Mouse (Mus musculus) brown adipose tissue, adult 24 weeks (tissue): ENCODE data around the gene Rtraf. TPM values are rescaled to one million over a fixed set of nuclear protein-coding genes. Genes with fewer than 3 reads are reported as not detected.

Source experiments
- H3K27ac ChIP-seq: fragments of 200-500 bp; replicated peaks from 2 replicates; pipeline ENCODE4 v1.5.1; 2012; ENCODE audit warnings: low read depth, mild to moderate bottlenecking, low read length
- H3K4me1 ChIP-seq: fragments of 200-500 bp; 2 replicates; pipeline ENCODE4 v1.6.1; 2012; ENCODE audit warnings: low read length, mixed read lengths; ENCODE audit not compliant: control insufficient read depth, insufficient read depth, insufficient read length
- H3K4me3 ChIP-seq: fragments of 200-500 bp; 2 replicates; pipeline ENCODE4 v1.5.1; 2012; ENCODE audit warnings: low read depth, mild to moderate bottlenecking, low read length, moderate library complexity; ENCODE audit not compliant: insufficient read depth
- polyA plus RNA-seq: library from polyadenylated mRNA; stranded (reverse); fragments of >200 nt; gene quantifications from 2 replicates; pipeline ENCODE4 v1.2.4, GENCODE M21; 2012; ENCODE audit not compliant: missing spikeins, insufficient read depth, insufficient read length

The Rtraf gene
- polyA plus RNA-seq, 1 experiment, result 125 TPM

DNA sequence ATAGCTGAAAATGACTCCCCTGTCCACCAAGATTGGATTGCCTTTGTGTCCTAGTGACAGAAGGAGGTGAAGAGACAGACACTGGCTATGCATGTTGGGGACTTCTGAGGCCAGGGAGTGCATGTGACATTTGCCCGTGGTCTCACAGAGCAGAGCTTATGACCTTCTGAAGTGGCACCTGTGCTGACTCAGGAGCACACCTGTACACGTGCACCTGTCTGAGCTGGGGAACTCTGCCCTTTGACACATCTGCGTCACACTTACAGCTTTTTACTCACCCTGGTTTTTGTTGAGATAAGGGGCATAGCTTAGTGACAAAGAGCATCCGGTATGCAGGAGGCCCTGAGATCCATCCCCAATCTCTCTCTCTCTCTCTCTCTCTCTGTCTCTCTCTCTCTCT lies 48.1 kb downstream of the Rtraf start:
- peaks cover 5% of the 10 kb centered on the region; the same call in 1 of the 2 replicates for H3K4me1 ChIP-seq
- H3K4me3 ChIP-seq, result no peak overlapping the region
- no peak overlapping the region for H3K27ac ChIP-seq

DNA sequence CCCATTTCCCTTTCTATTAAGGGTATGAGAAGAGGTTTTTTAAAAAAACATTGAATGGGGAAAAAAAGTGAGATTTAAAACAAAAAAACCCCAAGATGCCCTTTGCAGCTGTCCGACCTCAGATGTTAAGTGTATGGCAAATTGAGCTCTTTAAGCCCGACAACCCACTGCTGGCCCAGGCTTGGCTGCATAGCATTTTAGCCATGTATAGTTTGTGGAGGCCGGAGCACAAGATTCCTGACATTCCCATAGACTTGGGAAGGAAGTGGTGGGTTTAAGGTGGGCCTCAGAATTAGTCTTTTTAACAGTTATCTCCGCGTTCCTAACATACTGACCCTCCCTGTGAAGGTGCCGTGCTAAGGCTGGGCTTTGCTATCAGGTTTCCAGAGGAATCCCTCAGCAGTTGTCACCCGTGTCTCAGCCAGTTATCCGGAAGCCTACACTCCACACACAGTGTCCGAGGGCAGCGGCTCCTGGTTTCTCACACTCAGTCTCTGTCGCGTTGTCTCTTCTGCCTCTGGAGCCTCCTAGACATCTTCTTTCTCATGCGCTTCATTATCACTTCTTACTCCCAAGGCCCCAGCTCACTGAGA lies 49.5 kb downstream of the Rtraf start:
- Histone ChIP-seq H3K4me1 (peaks cover 8% of the 10 kb centered on the region; the same call in 1 of the 2 replicates), H3K27ac (no peak overlapping the region), H3K4me3 (no peak overlapping the region)

DNA sequence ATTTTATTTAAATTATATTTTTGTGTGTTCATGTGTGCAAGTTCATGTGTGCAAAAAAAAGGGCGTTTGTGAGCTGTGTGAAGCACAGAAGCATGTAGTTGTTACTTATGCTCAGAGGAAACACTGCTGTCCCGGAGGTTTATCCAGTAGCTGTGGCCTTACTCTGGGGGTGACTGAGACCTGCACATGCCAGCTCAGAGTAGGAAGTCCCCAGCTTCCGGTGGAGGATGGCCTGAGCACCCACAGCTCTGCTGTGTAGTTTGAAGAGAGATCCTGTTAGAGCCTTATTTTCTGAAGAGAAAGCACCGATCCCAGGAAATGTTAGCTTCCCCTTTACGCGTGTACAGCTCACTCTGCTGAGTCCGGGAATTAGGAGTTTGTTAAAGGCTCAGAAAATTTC lies 52.5 kb downstream of the Rtraf start:
- no peak overlapping the region for H3K4me3 ChIP-seq
- H3K4me1 ChIP-seq, result peaks cover 8% of the 10 kb centered on the region; the same call in 1 of the 2 replicates
- peak overlapping the region; percentile 5; the same call in 1 of the 2 replicates for H3K27ac ChIP-seq

- Histone ChIP-seq H3K27ac (no peak overlapping the region), H3K4me1 (peaks cover 8% of the 10 kb centered on the region; the same call in 1 of the 2 replicates), H3K4me3 (no peak overlapping the region)
Measured at GRCm38 (mm10) chr14:19769441-19770200, 54.0 kb downstream of the Rtraf start.

- H3K4me3 ChIP-seq, result no peak overlapping the region
- H3K27ac ChIP-seq, result no peak overlapping the region
- H3K4me1 ChIP-seq, result peaks cover 8% of the 10 kb centered on the region; the same call in 1 of the 2 replicates
Measured at GRCm38 (mm10) chr14:19768648-19769047, 55.0 kb downstream of the Rtraf start.

GRCm38 (mm10) chr14:19766380-19766649 lies 57.3 kb downstream of the Rtraf start:
- Histone ChIP-seq H3K4me3 (no peak overlapping the region), H3K4me1 (peaks cover 9% of the 10 kb centered on the region; the same call in 1 of the 2 replicates), H3K27ac (no peak overlapping the region)

GRCm38 (mm10) chr14:19765539-19766379 lies 57.9 kb downstream of the Rtraf start:
- Histone ChIP-seq H3K27ac (no peak overlapping the region), H3K4me3 (no peak overlapping the region), H3K4me1 (peaks cover 6% of the 10 kb centered on the region; the same call in 1 of the 2 replicates)

DNA sequence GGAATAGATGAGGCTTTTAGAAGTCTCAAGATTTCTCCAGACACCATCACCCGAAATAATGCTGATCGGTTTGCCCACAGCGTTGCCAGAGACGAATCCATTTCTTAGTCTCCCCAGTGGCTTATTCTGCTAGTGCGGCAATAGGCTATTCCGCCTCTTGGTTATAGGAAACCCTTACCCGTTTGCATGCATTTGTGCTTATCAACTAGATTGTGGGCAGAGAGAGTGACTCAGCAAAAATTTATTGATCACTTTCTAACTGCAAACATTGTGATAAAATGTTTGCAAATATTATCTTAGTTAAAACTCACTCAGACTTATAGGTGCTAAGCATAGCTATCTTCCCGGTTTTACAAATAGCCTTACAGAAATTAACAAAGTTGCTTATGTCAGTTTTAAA lies 59.3 kb downstream of the Rtraf start:
- H3K4me1 ChIP-seq, result peaks cover 3% of the 10 kb centered on the region; the same call in 1 of the 2 replicates
- no peak overlapping the region for H3K4me3 ChIP-seq

GRCm38 (mm10) chr14:19763527-19763926 lies 60.1 kb downstream of the Rtraf start:
- no peak overlapping the region for H3K4me3 ChIP-seq
- H3K27ac ChIP-seq, result no peak overlapping the region
- H3K4me1 ChIP-seq, result peaks cover 3% of the 10 kb centered on the region; the same call in 1 of the 2 replicates

More for the DNA sequence above, 59.3 kb downstream of the Rtraf start:
- H3K27ac ChIP-seq, result no peak overlapping the region

- Histone ChIP-seq H3K4me3 (no peak overlapping the region), H3K4me1 (peaks cover 3% of the 10 kb centered on the region; the same call in 1 of the 2 replicates), H3K27ac (no peak overlapping the region)
Measured at GRCm38 (mm10) chr14:19762014-19762413, 61.6 kb downstream of the Rtraf start.

Other genes starting within 250 kb of the Rtraf start
- gene Gm2237, start 238.7 kb downstream of the Rtraf start, polyA plus RNA-seq, result not detected in 2 replicates
- gene Gm5458, start 221.2 kb downstream of the Rtraf start, polyA plus RNA-seq, result not detected in 2 replicates
- gene Nid2, start 72.6 kb downstream of the Rtraf start, polyA plus RNA-seq, result 6.0 and 7.3 TPM in 2 replicates
- gene Gng2, start 153.8 kb upstream of the Rtraf start, polyA plus RNA-seq, result 4.7 and 14.1 TPM in 2 replicates